Mouse (Mus musculus): ENCODE data around the gene Foxf2. TPM values are rescaled to one million over a fixed set of nuclear protein-coding genes. Genes with fewer than 3 reads are reported as not detected.

Gene Foxf2
- polyA plus RNA-seq, 1 experiment from 2014 or later, result 5.6 TPM

DNA sequence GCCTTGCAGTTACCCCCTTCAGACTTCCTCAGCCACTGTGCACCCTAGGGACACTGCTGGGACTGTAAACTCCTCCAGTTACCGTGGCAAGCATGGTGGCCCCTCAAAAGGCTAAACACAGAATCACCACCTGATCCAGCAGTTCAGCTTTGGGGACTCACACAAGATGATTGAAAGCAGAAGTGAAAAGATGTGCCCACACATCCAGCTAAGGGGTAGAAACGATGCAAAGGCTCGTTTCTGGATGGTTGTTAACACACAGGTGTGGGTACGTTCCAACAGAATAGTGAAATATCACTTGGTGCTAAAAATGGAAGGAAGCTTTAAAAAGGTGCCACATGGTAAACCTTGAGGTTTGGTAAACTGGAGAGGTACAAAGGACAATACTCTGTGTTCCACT, 32.6 kb downstream of the Foxf2 start:
- Histone ChIP-seq H3K27me3 (ENCODE audit: control insufficient read depth, insufficient read depth, low read length) (no peaks in the 10 kb centered on the region), H3K36me3 (ENCODE audit: control insufficient read depth, insufficient read depth, low read length) (no peaks in the 10 kb centered on the region), H3K4me1 (ENCODE audit: control insufficient read depth, insufficient read depth, low read length) (no peaks in the 10 kb centered on the region), H3K27ac (ENCODE audit: low read depth, low read length) (no peak overlapping the region), H3K9me3 (ENCODE audit: control insufficient read depth, low read length) (no peaks in the 10 kb centered on the region), H3K9ac (ENCODE audit: low read length) (no peak overlapping the region), H3K4me2 (no peak overlapping the region), H3K4me3 (ENCODE audit: low read depth, low read length) (no peak overlapping the region)
- 83% methylated on average over 4 of the region's 4 CpGs for WGBS
- ATAC-seq (ENCODE audit: low FRiP score) (no peak), DNase-seq (ENCODE audit: low spot score, missing footprints) (peak; percentile 57)

GRCm38 (mm10) chr13:31658963-31659362, 33.3 kb downstream of the Foxf2 start:
- H3K4me3 ChIP-seq (ENCODE audit: low read depth, low read length), result no peak overlapping the region
- no peak overlapping the region for H3K4me2 ChIP-seq
- no peaks in the 10 kb centered on the region for H3K27me3 ChIP-seq (ENCODE audit: control insufficient read depth, insufficient read depth, low read length)
- H3K9ac ChIP-seq (ENCODE audit: low read length), result no peak overlapping the region
- ATAC-seq (ENCODE audit: low FRiP score) (no peak), DNase-seq (ENCODE audit: low spot score, missing footprints) (peak; percentile 96)
- H3K27ac ChIP-seq (ENCODE audit: low read depth, low read length), result no peak overlapping the region
- no peaks in the 10 kb centered on the region for H3K36me3 ChIP-seq (ENCODE audit: control insufficient read depth, insufficient read depth, low read length)
- no peaks in the 10 kb centered on the region for H3K4me1 ChIP-seq (ENCODE audit: control insufficient read depth, insufficient read depth, low read length)
- no peaks in the 10 kb centered on the region for H3K9me3 ChIP-seq (ENCODE audit: control insufficient read depth, low read length)
- 4% methylated on average over 3 of the region's 3 CpGs for WGBS

DNA sequence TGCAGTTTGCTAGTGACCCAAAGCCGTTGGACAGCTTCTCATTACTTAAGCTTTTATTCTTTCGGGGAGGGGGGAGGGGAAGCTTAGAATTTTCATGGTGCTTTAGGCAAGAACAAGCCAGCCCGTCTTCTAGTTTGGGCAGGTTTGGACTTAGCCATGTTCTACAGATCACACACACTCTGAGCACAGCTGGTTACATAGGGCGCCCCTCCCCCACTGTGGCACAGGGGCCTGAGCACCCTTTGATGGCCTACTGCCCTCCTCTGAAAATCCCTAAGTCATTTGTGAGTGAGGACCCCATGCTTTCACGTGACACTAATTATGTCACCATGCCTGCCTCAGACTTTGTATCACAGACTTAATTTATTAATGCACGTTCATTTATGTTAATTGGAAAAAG, 35.6 kb downstream of the Foxf2 start:
- H3K27ac ChIP-seq (ENCODE audit: low read depth, low read length), result no peak overlapping the region
- no peaks in the 10 kb centered on the region for H3K27me3 ChIP-seq (ENCODE audit: control insufficient read depth, insufficient read depth, low read length)
- H3K9me3 ChIP-seq (ENCODE audit: control insufficient read depth, low read length), result no peaks in the 10 kb centered on the region
- H3K4me2 ChIP-seq, result no peak overlapping the region
- H3K4me3 ChIP-seq (ENCODE audit: low read depth, low read length), result no peak overlapping the region
- peak; percentile 76 for DNase-seq (ENCODE audit: low spot score, missing footprints)
- 57% methylated on average over 6 of the region's 6 CpGs for WGBS
- no peaks in the 10 kb centered on the region for H3K4me1 ChIP-seq (ENCODE audit: control insufficient read depth, insufficient read depth, low read length)
- no peak overlapping the region for H3K9ac ChIP-seq (ENCODE audit: low read length)
- no peaks in the 10 kb centered on the region for H3K36me3 ChIP-seq (ENCODE audit: control insufficient read depth, insufficient read depth, low read length)
- ATAC-seq (ENCODE audit: low FRiP score), result no peak

- H3K4me2 ChIP-seq, result no peak overlapping the region
- no peaks in the 10 kb centered on the region for H3K36me3 ChIP-seq (ENCODE audit: control insufficient read depth, insufficient read depth, low read length)
- H3K27ac ChIP-seq (ENCODE audit: low read depth, low read length), result no peak overlapping the region
- no peaks in the 10 kb centered on the region for H3K27me3 ChIP-seq (ENCODE audit: control insufficient read depth, insufficient read depth, low read length)
- ATAC-seq (ENCODE audit: low FRiP score) (no peak), DNase-seq (ENCODE audit: low spot score, missing footprints) (peak; percentile 67)
- H3K4me1 ChIP-seq (ENCODE audit: control insufficient read depth, insufficient read depth, low read length), result no peaks in the 10 kb centered on the region
- no peaks in the 10 kb centered on the region for H3K9me3 ChIP-seq (ENCODE audit: control insufficient read depth, low read length)
- no peak overlapping the region for H3K9ac ChIP-seq (ENCODE audit: low read length)
- WGBS, result 72% methylated on average over 6 of the region's 6 CpGs
- H3K4me3 ChIP-seq (ENCODE audit: low read depth, low read length), result no peak overlapping the region
These were observed 39.8 kb downstream of the Foxf2 start for GRCm38 (mm10) chr13:31665376-31665775.

- WGBS, result 81% methylated on average over 6 of the region's 6 CpGs
- ATAC-seq (ENCODE audit: low FRiP score), result no peak
- H3K36me3 ChIP-seq (ENCODE audit: control insufficient read depth, insufficient read depth, low read length), result no peaks in the 10 kb centered on the region
- H3K4me1 ChIP-seq (ENCODE audit: control insufficient read depth, insufficient read depth, low read length), result no peaks in the 10 kb centered on the region
- H3K9ac ChIP-seq (ENCODE audit: low read length), result no peak overlapping the region
- H3K9me3 ChIP-seq (ENCODE audit: control insufficient read depth, low read length), result no peaks in the 10 kb centered on the region
- no peak for DNase-seq (ENCODE audit: low spot score, missing footprints)
- H3K27me3 ChIP-seq (ENCODE audit: control insufficient read depth, insufficient read depth, low read length), result no peaks in the 10 kb centered on the region
- no peak overlapping the region for H3K4me3 ChIP-seq (ENCODE audit: low read depth, low read length)
- no peak overlapping the region for H3K27ac ChIP-seq (ENCODE audit: low read depth, low read length)
- no peak overlapping the region for H3K4me2 ChIP-seq
These were observed 42.4 kb downstream of the Foxf2 start for GRCm38 (mm10) chr13:31667919-31668524.

- no peak overlapping the region for H3K9ac ChIP-seq (ENCODE audit: low read length)
- H3K36me3 ChIP-seq (ENCODE audit: control insufficient read depth, insufficient read depth, low read length), result no peaks in the 10 kb centered on the region
- H3K4me1 ChIP-seq (ENCODE audit: control insufficient read depth, insufficient read depth, low read length), result no peaks in the 10 kb centered on the region
- no peak for DNase-seq (ENCODE audit: low spot score, missing footprints)
- ATAC-seq (ENCODE audit: low FRiP score), result 0 out of 2 replicates have a peak, but pooled peaks have one; percentile 30
- WGBS, result 88% methylated on average over 3 of the region's 3 CpGs
- H3K27ac ChIP-seq (ENCODE audit: low read depth, low read length), result no peak overlapping the region
- no peak overlapping the region for H3K4me3 ChIP-seq (ENCODE audit: low read depth, low read length)
- no peaks in the 10 kb centered on the region for H3K27me3 ChIP-seq (ENCODE audit: control insufficient read depth, insufficient read depth, low read length)
- no peaks in the 10 kb centered on the region for H3K9me3 ChIP-seq (ENCODE audit: control insufficient read depth, low read length)
- no peak overlapping the region for H3K4me2 ChIP-seq
These were observed 46.5 kb downstream of the Foxf2 start for GRCm38 (mm10) chr13:31672093-31672492.

Small RNA genes within 50 kb of the gene (microRNA-seq; reads per million reads assigned to microRNA genes)
- not detected for gene Gm27516

Other genes with a start within 250 kb of the Foxf2 start
- gene Foxq1, start 69.7 kb upstream of the Foxf2 start, polyA plus RNA-seq (2014; fragmentation: Nextera tagmentation; extraction: Ambion mirVana), result 1.8 and 2.2 TPM in 2 replicates
- not detected in 2 replicates for gene A530084C06Rik, start 66.5 kb upstream of the Foxf2 start, polyA plus RNA-seq (2014; fragmentation: Nextera tagmentation; extraction: Ambion mirVana)
- gene Foxc1, start 180.8 kb downstream of the Foxf2 start, polyA plus RNA-seq (2014; fragmentation: Nextera tagmentation; extraction: Ambion mirVana), result 6.5 and 7.0 TPM in 2 replicates

All from midbrain, embryonic 11.5 days (tissue).